Mouse (Mus musculus) right cerebral cortex, postnatal 4 days (tissue): ENCODE results near the gene Sugp1.

ENCODE experiments used
- DNase-seq: peaks from one replicate; pipeline ENCODE4 v3.0.0-alpha.2; 2022

Gene Sugp1

DNA sequence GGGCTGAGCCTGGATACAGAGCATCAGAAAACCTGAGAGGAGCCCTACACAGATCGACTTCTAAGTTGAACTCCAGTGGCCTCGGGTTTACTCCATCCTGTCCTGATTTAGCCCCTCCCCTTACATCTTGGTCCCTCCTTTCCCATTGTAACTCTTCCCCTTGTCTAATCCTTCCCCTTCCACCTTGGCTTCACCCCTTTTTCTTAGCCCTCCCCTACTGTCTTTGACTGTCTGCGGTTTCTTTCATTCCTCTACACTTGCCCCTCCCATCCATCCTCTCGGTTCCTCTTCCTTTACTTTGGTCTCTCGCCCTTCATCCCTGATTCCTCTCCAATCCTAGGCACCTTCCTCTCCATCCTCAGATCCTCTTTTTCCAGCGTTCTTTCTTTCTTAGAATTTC lies 71.9 kb downstream of the Sugp1 start:
- no peak for DNase-seq

- no peak for DNase-seq
Observed at GRCm38 (mm10) chr8:70114892-70115291, 72.3 kb downstream of the Sugp1 start.

- no peak for DNase-seq
Observed at GRCm38 (mm10) chr8:70117611-70118010, 75.0 kb downstream of the Sugp1 start.

DNA sequence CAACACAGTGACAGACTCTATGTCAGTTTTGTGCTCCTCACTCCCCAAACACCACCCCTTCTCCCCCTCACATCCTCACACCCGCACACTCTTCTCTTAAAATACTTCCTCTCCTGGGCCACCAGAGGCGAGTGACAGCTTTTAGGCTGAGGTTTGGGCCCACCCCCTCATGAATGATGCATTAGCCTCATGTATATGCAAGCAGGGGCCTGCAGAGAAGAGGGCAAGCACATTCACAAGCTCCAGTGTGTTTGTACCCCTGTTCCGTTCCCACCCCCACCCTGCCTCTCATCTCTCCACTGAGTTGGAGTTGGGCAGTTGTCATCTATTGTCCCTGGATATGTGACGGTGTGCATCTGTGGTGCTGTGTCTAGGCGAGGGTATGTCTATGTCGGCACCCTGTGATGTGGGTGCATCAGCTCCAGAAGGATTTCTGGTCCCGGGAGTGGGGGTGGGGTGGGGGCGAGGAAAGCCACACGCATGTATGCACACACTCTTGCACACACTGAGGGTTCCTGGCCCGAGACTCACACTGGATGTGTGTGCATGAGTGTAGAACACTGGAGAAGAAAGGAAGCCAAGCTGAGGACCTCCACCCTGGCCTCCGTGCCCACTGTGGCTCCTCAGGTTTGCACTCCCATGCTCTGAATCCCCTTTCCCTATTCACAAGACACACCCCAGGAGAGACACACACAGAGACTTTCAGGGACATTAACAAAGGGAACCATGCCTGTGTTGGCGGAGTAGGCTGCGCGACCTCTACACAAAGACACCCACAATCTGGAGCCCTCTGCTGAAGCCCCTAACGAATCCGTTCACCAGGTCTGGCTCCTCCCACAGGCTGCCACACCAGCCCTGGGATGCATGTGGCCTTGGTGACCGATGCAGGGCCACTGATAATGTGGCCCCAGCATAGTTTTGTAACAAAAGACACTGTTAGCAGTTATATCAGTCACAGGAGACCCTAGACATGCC lies 76.4 kb downstream of the Sugp1 start:
- peak; percentile 66 for DNase-seq

DNA sequence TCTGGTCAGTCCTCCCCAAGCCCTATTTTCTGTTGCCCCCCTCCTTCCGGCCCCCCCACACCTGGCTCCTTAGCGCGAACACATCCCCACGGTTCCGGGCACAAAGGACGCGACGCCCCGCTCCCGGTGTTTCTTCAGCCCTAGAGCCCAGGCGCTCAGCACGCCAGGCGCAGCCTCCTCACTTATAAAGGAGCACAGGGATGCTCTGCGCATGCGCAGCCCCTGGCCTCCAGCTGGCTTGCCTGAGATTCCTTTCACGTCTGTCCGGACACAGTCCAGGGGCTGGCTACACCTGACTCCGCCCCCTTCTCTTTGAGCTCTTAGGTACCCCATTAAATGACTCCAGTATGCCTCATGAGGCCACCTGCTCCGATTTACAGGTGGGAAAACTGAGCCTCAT lies 78.1 kb downstream of the Sugp1 start, which contains the start of gene Ncan:
Gene Ncan, minus strand, starts transcription at position 207 of the 400 bp plus-strand sequence.
- DNase-seq, result peak; percentile 98
